Mouse (Mus musculus): Measurements from ENCODE around the gene Unc5a.

Gene Unc5a

DNA sequence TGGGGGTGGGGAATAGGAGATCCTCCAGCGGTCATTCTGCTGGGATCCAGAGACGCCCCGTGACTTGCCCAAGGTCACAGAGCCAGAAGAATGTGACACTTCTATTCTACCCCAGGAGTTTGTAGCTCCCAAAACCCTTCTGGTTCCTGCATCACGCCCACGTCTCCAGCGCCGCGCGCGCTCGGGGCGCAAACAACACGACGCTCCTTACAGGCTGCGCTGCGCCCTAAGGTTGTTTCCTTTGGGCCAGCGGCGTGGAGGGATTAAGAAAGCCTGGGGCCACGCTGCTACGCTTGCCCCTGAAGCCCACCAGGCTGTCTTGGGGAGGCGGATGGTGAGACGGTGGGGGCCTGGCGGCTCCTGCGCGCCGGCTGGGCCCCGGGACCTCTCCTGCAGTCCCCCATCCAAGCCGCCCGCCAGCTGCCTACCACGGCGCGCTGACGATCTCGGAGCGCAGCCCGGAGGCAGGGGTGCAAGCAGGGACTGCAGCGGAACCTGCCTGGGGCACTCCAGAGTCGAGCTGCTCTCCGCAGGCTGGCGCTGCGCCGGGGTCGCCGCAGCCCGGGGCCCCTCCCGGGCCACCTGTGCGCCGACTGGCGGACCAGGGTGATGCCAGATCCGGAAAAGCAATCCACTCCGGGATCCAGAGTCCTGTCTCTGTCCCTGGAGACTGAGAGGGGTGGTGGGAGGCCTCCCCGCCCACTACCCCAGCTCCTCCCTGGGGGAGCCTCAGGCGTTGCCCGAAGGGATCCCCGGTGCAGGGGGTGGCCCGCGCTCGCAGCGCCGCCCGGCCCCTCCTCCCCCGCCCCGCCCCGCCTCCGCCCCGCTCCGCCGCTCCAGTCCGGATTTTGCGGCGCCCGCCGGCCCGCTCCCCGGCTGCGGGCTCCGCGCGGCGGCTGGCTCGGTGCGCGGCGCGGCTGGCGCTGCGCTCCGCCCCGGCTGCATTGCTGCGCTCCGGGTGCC lies at the start of gene Unc5a:
Gene Unc5a (plus strand): TSS at position 881 of the 963 bp plus-strand sequence.
- in situ Hi-C loops (cut with MboI; ENCODE audit: low pct_unique_long_range_greater_than_20kb in 1 of 2, low sequenced_read_pairs in 2 of 2, unreplicated experiment in 1 of 2): no loop called here

DNA sequence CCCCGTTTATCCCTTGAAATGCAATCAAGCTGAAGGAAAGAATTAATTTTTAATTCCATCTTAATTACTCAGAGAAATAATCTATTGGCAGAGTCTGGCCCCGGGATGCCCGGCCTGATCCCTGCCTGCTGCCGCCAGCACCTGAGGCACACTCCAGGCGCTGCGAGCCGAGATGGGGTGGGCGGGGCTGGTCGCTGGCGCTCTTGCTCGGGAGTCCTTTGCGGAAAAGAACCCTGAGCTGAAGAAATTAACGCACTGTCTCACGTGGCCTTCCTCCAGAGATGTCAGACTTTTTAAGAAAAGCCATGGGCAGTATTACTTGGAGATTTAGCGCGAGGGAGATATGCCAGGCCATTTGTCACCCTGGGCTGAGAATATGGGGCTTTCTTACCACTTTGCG lies 37.2 kb upstream of the Unc5a start:
- in situ Hi-C loops (cut with MboI; ENCODE audit: low pct_unique_long_range_greater_than_20kb in 1 of 2, low sequenced_read_pairs in 2 of 2, unreplicated experiment in 1 of 2): no loop called here

DNA sequence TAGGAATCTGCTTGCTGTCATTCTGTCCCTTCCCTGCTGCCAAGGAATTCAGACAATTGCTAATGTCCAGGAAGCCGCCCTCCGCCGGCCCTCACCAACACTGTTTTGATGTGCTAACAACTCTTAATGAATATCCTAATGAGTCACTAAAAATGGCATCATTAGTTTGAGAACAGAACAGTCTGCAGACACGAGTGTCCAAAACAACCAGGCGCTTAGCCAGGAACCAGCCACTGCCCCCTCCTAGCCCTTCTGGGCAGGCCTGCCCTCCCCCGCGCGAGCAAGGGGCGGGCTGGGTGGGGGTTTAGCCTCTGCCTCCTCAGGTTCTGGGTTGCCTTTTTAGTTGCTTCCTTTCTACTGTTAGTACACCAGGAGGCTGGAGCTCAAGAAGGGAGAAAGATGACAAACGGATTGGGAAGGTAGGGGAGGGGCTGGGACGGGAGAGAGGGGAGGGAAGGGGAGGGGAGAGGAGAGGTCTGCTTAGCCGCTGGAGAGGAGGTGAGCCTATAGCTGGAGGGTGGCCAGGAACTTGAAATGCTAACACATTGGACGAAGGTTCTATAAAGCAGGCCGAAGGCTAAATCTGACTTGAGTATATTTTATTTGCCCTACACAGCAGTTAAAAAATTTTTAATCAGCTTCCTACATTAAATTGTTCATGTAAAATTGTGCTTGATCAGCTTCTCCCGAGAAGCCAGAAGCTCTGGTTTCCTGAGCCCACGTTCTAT lies 36.2 kb upstream of the Unc5a start:
- in situ Hi-C loops (cut with MboI; ENCODE audit: low pct_unique_long_range_greater_than_20kb in 1 of 2, low sequenced_read_pairs in 2 of 2, unreplicated experiment in 1 of 2): no loop called here

DNA sequence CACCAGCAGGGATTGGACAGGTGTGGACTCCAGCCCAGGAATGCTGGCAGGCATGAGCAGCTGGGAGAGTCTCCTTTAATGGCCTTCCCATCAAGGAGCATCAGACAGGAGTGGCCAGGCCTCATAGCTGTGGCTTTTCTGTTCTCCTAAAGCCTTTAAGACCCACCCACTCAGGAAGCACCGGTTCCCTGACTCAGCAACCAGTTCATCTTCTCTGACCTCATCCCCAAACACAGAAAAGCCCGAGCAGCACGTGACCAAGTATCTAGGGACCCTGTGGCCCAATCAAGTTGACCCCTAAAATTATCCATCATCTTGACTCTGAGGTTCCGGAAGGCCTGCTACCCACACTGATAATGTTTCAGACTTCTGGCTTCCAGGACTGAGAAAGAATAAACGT lies 32.6 kb upstream of the Unc5a start:
- in situ Hi-C loops (cut with MboI; ENCODE audit: low pct_unique_long_range_greater_than_20kb in 1 of 2, low sequenced_read_pairs in 2 of 2, unreplicated experiment in 1 of 2): no loop called here

DNA sequence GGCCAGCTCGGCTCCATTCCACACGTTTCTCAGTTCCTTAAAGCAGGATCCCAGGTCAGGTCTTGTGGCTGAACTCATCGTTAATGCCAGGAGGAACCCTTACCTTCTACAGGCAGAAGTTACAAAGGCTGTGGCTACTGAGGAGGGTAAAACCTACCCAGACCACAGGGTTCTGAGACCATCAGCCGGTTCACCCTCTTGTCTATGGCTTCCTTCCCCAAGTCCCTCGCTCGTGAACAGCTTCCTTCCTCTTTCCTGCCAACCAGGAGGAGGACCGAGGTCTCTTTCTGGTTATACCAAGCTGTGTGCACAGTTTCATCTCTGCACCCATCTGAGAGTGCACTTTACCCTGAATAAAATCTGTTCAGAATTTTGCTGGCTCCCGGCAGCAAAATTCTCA lies 30.3 kb upstream of the Unc5a start:
- in situ Hi-C loops (cut with MboI; ENCODE audit: low pct_unique_long_range_greater_than_20kb in 1 of 2, low sequenced_read_pairs in 2 of 2, unreplicated experiment in 1 of 2): no loop called here

DNA sequence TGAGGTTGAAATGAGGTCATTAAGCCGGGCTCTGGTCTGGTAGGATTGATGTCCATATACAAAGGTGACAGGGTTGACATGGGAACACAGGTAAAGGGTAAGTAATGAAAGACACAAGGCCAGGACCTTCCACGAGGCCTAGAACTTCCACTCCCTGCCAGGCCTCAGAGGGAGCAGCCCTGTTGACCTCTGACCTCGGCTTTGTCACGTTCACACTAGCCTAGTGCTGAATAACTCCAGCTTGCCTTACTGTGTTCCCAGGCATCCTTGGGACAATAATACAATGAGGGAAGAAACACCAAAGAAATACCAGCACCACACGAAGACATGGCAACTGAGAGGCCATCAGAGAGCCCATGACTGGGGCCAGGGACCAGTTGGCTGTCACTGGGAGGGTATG lies 29.5 kb upstream of the Unc5a start:
- in situ Hi-C loops (cut with MboI; ENCODE audit: low pct_unique_long_range_greater_than_20kb in 1 of 2, low sequenced_read_pairs in 2 of 2, unreplicated experiment in 1 of 2): no loop called here

DNA sequence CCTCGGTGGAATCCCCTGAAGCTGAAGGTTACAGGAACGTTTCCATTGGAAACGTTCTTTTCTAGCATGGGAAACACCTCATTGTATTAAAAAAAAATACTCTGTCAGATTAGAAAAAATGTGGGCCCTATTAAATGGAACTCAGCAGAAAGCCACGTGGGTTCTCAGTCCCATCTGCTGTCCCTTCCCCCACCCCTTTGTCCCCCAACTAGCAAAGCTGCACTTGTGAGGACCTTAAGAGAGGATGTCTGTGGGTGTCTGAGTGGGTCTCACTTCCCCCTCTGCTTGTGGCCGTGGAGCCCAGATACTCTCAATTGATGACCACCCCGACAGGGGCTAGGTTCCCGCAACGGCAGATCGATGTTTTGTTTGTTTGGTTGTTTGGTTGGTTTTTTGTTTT lies 27.5 kb upstream of the Unc5a start:
- in situ Hi-C loops (cut with MboI; ENCODE audit: low pct_unique_long_range_greater_than_20kb in 1 of 2, low sequenced_read_pairs in 2 of 2, unreplicated experiment in 1 of 2): no loop called here

DNA sequence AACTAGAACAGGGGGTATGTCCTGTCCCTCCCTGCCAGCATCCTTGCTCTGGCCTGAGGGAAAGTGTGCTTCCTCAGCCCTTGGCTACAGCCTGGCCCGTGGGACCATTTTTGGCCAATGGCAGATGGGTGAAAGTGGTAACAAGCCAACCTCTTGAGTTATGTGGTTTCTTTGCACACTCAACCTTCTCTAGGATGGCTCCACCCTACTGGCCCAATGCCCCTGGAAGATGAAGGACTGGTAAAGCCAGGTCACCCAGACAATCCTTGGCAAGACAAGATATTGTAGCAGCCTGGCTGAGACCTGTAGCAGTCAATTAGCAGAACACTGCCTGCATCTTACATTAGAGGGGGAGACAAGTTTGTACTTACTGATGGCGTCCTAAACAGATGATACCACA lies 25.5 kb upstream of the Unc5a start:
- in situ Hi-C loops (cut with MboI; ENCODE audit: low pct_unique_long_range_greater_than_20kb in 1 of 2, low sequenced_read_pairs in 2 of 2, unreplicated experiment in 1 of 2): no loop called here

DNA sequence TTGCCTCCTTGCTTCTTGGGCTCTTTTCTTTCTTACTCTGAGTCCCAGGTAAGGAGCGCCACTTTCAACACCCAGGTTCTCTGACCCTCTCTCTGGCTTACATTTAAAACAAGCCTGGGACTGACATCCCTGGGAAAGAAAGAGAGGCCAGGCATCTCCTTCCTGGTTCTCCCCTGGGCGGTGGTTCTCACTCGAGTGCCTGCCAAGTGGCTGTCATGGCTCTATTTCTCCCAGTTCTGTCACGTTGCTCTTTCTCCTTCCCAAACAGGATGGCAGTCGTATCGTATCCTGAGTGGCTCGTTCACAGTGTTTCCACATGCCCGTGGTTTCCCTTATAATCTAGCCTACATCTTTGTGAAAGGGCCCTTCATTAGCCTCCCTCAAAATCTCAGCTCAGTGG lies 23.7 kb upstream of the Unc5a start:
- in situ Hi-C loops (cut with MboI; ENCODE audit: low pct_unique_long_range_greater_than_20kb in 1 of 2, low sequenced_read_pairs in 2 of 2, unreplicated experiment in 1 of 2): no loop called here

DNA sequence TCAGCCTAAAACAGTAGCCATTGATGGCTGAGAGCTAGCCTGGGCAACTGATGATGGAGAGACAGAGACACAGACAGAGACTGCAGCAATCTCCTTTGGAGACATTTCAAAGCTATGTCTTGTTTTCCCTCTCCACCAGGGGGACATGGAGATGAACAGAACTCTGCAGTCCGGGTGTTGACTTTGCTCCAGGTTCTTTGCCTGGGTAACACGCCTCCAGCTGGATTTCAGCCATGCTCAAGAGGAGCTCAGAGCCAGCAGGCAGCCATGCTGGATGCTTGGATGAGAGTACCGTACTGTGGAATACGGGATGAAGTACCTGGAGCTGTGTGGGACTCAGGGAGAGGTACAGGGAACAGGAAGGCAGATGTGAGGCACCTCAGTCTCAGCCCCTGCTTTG lies 22.6 kb upstream of the Unc5a start:
- in situ Hi-C loops (cut with MboI; ENCODE audit: low pct_unique_long_range_greater_than_20kb in 1 of 2, low sequenced_read_pairs in 2 of 2, unreplicated experiment in 1 of 2): no loop called here

DNA sequence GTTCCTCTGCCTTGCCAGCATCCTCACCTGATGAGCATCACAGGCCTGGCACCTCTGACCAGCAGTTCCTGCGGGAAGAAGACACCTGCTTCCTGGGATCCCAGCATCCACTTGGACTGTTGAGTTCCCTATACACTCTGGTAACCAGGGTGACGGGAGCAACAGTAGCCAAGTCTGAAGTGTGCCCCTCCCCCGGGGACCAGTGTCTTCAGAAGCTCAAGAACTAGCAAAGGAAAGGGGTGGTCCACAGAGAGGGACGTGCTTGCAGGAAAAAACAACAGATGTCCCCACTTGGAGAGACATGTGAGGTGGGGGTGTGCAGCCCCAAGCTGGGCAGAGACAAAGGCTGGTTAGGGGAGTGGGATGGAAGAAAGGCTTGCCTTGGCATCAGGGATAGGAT lies 19.1 kb upstream of the Unc5a start:
- in situ Hi-C loops (cut with MboI; ENCODE audit: low pct_unique_long_range_greater_than_20kb in 1 of 2, low sequenced_read_pairs in 2 of 2, unreplicated experiment in 1 of 2): no loop called here

DNA sequence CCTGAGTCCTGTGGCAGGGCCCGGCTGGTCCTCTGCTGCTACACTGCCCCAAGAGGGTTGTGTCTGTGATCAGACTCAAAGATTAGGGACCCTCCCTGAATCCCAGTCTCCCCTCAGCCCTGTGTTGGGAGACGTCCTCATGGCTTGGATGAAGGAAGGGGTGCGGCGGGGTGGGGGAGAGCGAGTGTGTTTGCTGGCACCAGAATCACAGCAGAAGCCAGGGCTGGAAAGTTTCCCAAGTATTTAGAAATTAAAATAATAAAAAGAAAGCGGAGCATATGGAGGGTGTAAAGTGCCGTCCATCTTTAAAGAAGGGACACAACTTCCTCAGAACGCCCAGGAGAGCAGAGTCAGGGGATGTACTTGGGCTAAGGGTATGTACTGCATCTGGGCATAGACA lies 14.3 kb upstream of the Unc5a start:
- in situ Hi-C loops (cut with MboI; ENCODE audit: low pct_unique_long_range_greater_than_20kb in 1 of 2, low sequenced_read_pairs in 2 of 2, unreplicated experiment in 1 of 2): no loop called here

DNA sequence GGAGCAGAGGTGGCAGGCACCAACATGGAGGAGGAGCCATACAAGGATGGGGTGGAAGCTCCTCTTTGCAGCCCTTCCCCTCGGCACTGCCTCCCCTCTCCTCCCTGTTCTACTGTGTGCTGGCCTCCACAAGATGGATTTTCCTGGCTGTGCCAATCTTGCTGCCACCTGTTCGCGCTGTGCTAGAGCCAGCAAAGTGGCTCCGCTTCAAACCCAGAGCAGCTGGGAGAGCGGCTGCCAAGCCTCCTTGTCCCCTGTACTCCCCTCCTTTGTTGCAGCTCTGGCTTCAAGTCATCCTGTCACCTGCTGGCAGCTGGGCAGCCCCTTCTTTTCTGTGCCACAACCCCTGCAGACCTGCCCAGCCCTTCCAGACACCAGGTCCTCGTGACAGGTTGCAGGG lies 13.0 kb upstream of the Unc5a start:
- in situ Hi-C loops (cut with MboI; ENCODE audit: low pct_unique_long_range_greater_than_20kb in 1 of 2, low sequenced_read_pairs in 2 of 2, unreplicated experiment in 1 of 2): no loop called here

DNA sequence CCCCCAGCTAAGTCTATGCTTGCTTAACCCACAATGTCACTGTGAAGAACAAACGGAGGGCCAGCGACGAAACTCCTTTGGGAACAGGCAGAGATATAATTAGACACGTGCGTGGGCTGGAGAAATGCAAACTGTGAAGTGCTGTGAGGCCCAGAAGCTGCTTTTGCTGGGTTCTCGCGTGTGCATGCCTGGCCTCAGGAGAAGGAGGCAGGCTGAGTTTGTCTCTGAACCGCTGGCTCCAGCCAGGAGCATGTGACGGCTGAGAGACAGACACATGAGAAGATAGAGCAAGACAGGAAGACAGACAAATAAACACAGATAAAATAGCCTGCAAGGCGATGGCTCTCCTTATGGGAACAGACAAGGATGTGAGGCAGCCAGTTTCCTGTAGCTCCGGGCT lies 11.3 kb upstream of the Unc5a start:
- in situ Hi-C loops (cut with MboI; ENCODE audit: low pct_unique_long_range_greater_than_20kb in 1 of 2, low sequenced_read_pairs in 2 of 2, unreplicated experiment in 1 of 2): no loop called here

DNA sequence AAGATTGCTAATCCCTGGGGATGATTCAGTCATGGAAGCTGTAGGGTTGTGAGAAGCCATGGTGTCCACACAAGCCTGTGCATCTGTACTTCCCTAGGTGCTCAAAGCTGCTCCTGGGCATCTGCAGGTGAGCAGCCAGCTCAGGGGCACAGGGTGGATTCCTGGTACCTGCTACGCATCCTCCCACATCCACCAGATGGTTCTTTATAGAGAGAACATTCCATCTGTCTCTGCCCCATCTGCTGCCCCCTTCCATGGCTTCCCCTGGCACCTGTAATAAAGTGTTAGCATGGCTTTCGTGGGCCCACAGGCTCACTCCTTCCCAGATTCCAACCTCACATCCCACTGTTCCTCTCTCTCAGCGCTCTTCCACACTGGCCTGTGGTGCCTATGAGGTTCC lies 10.7 kb upstream of the Unc5a start:
- in situ Hi-C loops (cut with MboI; ENCODE audit: low pct_unique_long_range_greater_than_20kb in 1 of 2, low sequenced_read_pairs in 2 of 2, unreplicated experiment in 1 of 2): no loop called here

DNA sequence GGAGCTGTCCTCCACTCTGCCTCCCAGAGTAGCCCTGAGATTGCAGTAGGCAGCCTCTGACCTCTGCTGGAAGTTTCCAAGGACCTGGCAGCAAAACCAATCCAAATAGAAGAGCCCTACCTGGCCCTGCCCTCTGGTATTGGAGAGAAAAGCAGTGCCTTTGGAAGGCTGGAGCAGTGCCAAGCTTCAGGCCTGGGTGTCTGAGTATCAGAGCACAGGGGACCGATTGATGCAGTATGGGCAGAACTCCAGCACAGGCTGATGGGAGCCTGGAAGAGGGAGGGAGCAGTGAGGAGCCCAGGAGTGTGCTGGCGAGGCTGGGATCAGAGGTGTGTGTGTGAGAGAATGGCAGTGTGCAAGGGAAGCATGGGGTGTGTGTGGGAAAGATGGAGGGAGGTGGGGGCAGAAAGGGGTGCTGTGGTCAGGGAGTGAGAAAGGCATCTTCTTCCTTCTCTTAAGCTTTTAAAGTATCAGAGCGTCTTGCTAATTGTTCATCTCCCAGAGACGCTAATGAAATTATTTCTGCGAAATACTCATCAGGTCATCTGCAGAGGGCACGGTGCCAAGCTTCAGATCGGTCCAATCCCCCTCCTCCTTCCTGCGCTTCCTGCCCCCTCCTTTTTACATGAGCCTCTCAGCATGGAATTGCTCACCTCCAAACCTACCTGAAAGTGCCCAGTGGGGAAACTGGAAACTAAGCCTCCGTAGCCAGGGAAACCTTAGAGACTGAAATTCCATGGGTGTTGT lies 4.6 kb upstream of the Unc5a start:
- in situ Hi-C loops (cut with MboI; ENCODE audit: low pct_unique_long_range_greater_than_20kb in 1 of 2, low sequenced_read_pairs in 2 of 2, unreplicated experiment in 1 of 2): no loop called here

DNA sequence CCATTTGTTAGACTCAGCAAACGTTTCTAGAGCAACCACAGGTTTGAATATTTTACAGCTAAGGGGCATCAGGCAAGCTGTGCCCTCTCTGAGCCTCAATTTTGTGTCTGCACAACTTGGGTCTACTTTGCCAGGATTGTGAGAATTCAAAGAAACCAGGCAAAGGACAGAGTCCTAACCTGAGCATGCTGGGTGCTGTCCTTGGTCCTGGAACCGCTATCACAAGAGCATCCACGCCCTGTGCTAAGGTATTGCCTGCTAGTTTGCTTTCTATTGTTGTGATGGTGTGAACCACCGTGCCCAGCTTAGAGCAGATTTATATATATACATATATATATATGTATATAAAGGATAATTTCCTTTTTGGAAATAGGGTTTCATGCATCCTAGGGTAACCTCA lies 3.9 kb upstream of the Unc5a start:
- in situ Hi-C loops (cut with MboI; ENCODE audit: low pct_unique_long_range_greater_than_20kb in 1 of 2, low sequenced_read_pairs in 2 of 2, unreplicated experiment in 1 of 2): no loop called here

DNA sequence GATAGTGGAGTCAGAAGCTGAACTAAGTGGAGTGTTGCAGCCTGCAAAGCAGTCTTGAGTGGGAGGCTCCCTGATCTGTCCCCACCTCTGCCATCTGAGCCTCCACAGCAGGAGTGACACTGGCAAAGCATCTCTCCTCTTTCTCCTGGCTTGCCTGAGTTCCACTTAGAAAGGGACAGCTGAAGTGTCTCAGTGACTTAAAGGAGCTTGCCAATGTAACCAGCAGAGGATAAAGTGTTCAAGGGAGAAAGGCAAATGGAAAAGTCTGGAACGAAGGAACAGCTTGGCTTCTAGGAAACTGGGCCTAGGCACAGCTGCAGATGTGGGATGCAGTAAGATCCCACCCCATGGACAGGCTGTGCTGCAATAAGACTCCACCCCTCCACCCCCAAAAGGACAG lies 2.8 kb upstream of the Unc5a start:
- in situ Hi-C loops (cut with MboI; ENCODE audit: low pct_unique_long_range_greater_than_20kb in 1 of 2, low sequenced_read_pairs in 2 of 2, unreplicated experiment in 1 of 2): no loop called here

DNA sequence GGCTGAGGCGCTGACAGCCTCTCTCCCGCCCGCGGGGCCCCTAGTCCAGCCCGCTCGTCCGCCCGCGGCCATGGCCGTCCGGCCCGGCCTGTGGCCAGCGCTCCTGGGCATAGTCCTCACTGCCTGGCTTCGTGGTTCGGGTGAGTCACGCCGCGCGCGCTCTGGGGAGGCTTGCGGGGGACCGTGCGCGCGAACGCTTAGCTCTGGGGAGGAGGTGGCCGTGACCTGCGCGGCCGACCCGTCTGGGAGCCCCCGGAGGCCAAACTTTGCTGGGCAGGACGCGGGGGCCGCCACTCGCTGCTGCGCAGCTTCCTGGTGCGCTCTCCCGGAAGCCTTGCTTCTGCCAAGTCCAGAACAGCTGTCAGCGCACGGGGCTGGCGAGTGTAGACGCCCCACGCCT lies 381 bp downstream of the Unc5a start:
- in situ Hi-C loops (cut with MboI; ENCODE audit: low pct_unique_long_range_greater_than_20kb in 1 of 2, low sequenced_read_pairs in 2 of 2, unreplicated experiment in 1 of 2): no loop called here
